Mouse (Mus musculus) bone marrow macrophage, adult 2 months (primary cell): ENCODE measurements around the gene Kcnma1. TPM values are rescaled to one million over a fixed set of nuclear protein-coding genes. Genes with fewer than 3 reads are reported as not detected.

Experiments used
- H3K27ac ChIP-seq: 2 replicates; pipeline ENCODE4 v1.5.1; 2012; ENCODE audit warnings: low read depth, low read length; ENCODE audit not compliant: insufficient read depth
- H3K4me1 ChIP-seq: 2 replicates; pipeline ENCODE4 v1.6.1; 2012; ENCODE audit warnings: low read length; ENCODE audit not compliant: control insufficient read depth, insufficient read depth
- H3K4me3 ChIP-seq: 2 replicates; pipeline ENCODE4 v1.5.1; 2012; ENCODE audit warnings: mild to moderate bottlenecking, low read length, moderate library complexity; ENCODE audit not compliant: insufficient read depth
- CTCF ChIP-seq: IDR thresholded peaks from 2 replicates; pipeline ENCODE4 v1.5.1; 2012; ENCODE audit warnings: low read depth, mild to moderate bottlenecking, low read length, moderate library complexity
- POLR2A ChIP-seq: IDR thresholded peaks from 2 replicates; pipeline ENCODE4 v1.6.1; 2012; ENCODE audit warnings: mild to moderate bottlenecking, low read depth, low read length, borderline replicate concordance
- polyA plus RNA-seq: library from polyadenylated mRNA; stranded (reverse); fragments of >200 nt; gene quantifications from 2 replicates; pipeline ENCODE4 v1.2.4, GENCODE M21; 2012; ENCODE audit not compliant: missing spikeins, insufficient read depth, insufficient read length

Kcnma1 gene
- 0.75 TPM in 1 of 2 replicates, not detected in the other for polyA plus RNA-seq

GRCm38 (mm10) chr14:24014391-24014790 is at the start of gene Kcnma1:
Kcnma1 (minus strand) TSS chr14:24014491.
- Histone ChIP-seq H3K4me3 (no peak within 1 kb of the TSS), H3K4me1 (no peaks in the 10 kb centered on the region), H3K27ac (no peak within 1 kb of the TSS)
- TF ChIP-seq POLR2A (no peak), CTCF (no peak)

- no peak overlapping the region for H3K4me3 ChIP-seq
These were observed 45.5 kb upstream of the Kcnma1 start for GRCm38 (mm10) chr14:24059747-24060146.

GRCm38 (mm10) chr14:24059287-24059686 is 45.0 kb upstream of the Kcnma1 start:
- Histone ChIP-seq H3K27ac (no peak overlapping the region), H3K4me3 (no peak overlapping the region), H3K4me1 (no peaks in the 10 kb centered on the region)
- TF ChIP-seq POLR2A, result no peak
- no peak for TF ChIP-seq CTCF

More at GRCm38 (mm10) chr14:24059747-24060146, 45.5 kb upstream of the Kcnma1 start:
- TF ChIP-seq CTCF (no peak), POLR2A (no peak)
- H3K4me1 ChIP-seq, result no peaks in the 10 kb centered on the region
- no peak overlapping the region for H3K27ac ChIP-seq

GRCm38 (mm10) chr14:24051821-24052220 is 37.5 kb upstream of the Kcnma1 start:
- Histone ChIP-seq H3K4me3 (no peak overlapping the region), H3K4me1 (no peaks in the 10 kb centered on the region), H3K27ac (no peak overlapping the region)
- no peak for TF ChIP-seq POLR2A

GRCm38 (mm10) chr14:24036609-24037008 is 22.3 kb upstream of the Kcnma1 start:
- TF ChIP-seq CTCF, result no peak
- no peak for TF ChIP-seq POLR2A
- Histone ChIP-seq H3K4me1 (no peaks in the 10 kb centered on the region), H3K4me3 (no peak overlapping the region), H3K27ac (no peak overlapping the region)

GRCm38 (mm10) chr14:24036208-24036535 is 21.9 kb upstream of the Kcnma1 start:
- no peak for TF ChIP-seq CTCF
- TF ChIP-seq POLR2A, result no peak
- Histone ChIP-seq H3K27ac (no peak overlapping the region), H3K4me1 (no peaks in the 10 kb centered on the region), H3K4me3 (no peak overlapping the region)

GRCm38 (mm10) chr14:24035486-24036207 is 21.4 kb upstream of the Kcnma1 start:
- no peaks in the 10 kb centered on the region for H3K4me1 ChIP-seq
- no peak for TF ChIP-seq CTCF
- no peak for TF ChIP-seq POLR2A
- H3K4me3 ChIP-seq, result no peak overlapping the region
- no peak overlapping the region for H3K27ac ChIP-seq

GRCm38 (mm10) chr14:24032876-24033389 is 18.6 kb upstream of the Kcnma1 start:
- Histone ChIP-seq H3K27ac (no peak overlapping the region), H3K4me3 (no peak overlapping the region), H3K4me1 (no peaks in the 10 kb centered on the region)
- TF ChIP-seq CTCF (no peak), POLR2A (no peak)

GRCm38 (mm10) chr14:24032201-24032600 is 17.9 kb upstream of the Kcnma1 start:
- Histone ChIP-seq H3K27ac (no peak overlapping the region), H3K4me1 (no peaks in the 10 kb centered on the region)
- TF ChIP-seq POLR2A, result no peak
- TF ChIP-seq CTCF, result no peak

GRCm38 (mm10) chr14:24020718-24021117 is 6.4 kb upstream of the Kcnma1 start:
- TF ChIP-seq CTCF, result no peak
- TF ChIP-seq POLR2A, result no peak
- no peak overlapping the region for H3K4me3 ChIP-seq
- no peak overlapping the region for H3K27ac ChIP-seq
- no peaks in the 10 kb centered on the region for H3K4me1 ChIP-seq

More at GRCm38 (mm10) chr14:24032201-24032600, 17.9 kb upstream of the Kcnma1 start:
- no peak overlapping the region for H3K4me3 ChIP-seq
